Mouse (Mus musculus): Measurements from ENCODE around the gene Slc4a4.
A peak's percentile ranks its signal among the peaks of the same experiment; 100 is the strongest.

The Slc4a4 gene

DNA sequence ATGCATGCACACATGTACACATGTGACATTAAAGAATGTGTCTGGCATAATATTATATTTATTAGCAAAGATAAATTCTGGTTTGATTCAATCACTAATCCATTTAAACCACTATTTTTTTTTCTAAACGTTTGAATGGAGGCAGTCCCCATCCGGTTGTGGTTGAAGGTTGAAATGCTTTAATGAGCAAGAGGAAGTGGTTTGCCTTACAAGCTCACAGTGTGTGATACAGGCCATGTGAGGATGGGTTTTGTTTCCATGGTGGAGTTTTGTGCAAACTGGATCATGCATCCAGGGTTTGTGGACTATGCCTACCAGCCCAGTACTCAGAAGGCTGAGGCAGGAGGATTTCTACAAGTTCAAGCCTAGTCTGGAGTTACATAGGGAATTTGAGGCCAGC is 311.9 kb downstream of the Slc4a4 start:
- DNase-seq, result no peak

DNA sequence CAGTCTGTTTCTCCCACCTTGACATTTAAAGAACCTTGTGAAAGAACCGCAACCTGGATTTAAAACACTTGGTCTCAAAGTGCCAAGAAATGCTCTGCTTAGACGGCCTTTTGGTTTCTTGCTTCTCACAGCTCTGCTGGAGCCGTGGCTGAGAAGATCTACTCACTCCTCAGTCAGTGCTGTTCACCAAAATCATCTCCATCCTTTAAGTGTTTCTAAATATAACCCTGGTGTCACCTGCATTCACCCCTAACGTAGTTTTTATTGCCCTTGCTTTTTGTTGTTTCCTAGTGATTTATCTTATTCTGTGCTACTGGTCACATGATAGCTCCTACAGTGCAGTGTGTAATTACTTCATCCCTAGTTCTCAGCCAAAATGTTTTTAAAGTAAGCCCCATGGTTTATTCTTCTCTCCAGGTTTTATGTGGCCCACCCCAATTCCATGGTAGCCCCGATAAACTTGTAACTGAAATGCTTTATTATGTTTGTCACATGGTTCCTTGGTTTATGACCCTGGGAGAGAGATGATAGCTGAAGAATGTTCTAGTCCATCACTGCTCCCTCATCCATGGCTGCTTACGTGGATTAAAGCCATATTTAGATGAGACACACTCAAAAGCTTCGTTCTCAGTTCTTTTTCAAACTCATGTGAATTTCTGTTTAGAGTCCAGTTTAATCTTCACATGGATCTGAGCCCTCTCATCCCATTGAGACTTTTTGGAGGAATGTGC is 323.5 kb downstream of the Slc4a4 start:
- DNase-seq, result no peak

DNA sequence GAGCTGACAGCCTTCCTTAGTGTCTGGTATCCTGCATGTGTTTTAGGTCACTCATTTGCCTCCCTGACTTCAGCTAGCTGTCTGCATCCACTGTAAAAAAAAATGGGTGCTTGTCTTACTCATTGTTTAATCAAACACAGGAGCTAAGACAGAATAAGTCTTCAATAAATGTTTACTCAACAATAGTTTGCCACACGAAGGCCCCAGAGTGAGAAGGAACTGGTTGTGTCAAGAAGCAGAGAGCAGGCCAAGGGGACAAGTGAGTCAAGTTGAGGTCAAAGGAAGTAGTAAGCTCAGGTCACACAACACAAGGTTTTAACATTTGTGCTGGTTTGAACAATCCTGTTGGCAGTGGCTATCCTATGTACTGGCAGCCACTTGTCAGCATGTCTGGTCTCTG is 324.4 kb downstream of the Slc4a4 start:
- DNase-seq, result no peak

DNA sequence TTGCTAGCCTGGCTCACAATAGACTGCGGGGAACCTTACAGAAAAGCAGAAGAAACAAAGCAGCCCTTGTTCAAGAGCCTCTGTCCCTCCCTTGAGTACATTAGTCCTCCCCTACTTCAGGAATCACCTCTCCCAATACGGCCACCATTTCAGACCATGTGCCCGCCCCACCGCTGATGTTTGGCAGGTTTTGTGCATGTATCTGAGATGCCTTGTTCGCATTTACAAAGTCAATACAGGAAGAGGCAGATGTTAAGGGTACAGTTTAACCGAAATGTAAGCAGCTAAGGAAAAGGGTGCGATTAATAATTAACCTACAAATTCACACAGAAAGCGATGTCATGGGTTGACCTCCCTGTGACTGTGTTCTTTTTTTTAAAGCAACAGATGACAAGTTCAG is 331.6 kb downstream of the Slc4a4 start:
- DNase-seq, result no peak

DNA sequence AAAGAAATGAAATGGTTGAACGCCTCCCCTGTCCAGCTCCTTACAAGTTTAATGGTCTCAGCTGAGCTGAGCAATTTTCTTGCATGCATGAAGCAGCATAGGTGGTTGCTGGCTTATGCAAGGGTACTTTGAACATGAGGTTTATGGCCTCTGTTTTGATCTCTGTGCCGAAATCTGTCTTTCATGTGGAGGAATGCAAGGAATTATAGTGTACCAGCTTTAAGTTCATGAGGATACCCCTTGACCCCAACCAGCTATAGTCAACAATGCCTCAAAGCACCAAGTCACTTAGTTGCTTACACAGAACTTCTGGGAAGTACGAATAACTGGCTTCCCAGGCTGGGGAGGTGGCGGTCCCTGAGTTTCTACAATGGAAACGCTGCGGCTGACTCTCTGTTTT is 332.1 kb downstream of the Slc4a4 start:
- DNase-seq, result no peak

DNA sequence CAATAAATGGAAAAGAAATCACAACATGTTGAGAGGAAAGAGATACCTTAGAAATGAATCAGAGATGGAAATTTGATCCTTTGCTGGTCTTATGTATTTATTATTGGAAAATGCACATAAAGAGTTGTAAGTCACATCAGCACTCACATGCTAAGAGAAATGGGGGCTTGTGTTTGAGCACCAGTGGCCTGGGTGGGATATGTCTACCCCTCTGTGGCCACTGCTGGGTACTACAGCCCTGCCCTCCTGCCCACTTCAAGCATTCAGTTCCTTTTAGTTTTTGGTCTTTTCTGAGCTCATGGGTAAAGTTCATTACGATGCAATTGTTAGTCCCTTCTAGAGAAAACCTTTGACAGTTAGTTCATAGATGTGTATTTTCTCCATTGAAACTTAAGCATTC is 335.0 kb downstream of the Slc4a4 start:
- peak; percentile 28 for DNase-seq

DNA sequence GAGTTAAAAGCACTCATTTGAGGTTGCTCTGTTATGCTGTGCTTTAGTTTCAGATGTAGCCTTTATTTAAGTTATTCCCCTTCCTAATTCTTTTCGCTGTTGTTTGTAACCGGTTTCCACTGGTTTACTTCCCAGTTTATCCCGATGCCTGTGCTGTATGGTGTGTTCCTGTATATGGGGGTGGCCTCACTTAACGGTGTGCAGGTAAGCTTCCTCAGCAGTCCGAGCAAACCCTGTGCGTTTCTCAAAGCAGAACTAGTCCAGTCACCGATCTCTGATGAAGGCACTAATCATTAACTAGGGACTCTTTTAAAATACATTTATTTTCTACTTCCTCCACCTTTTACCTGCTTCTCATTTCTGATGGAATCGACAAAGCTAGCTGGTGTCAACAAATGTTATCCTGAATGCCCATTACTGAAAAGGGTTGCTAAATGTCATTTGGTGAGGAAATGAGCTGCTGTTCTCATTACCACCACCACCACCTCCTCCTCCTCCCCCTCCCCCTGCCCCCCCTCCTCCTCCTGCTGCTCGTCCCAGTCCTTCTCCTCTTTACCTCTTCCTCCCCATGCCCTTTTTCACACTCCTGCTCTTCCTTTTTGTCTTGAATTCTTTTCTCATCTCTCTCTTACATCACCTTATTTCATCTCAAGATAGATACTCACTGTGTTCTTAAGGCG is 336.6 kb downstream of the Slc4a4 start:
- DNase-seq, result no peak

DNA sequence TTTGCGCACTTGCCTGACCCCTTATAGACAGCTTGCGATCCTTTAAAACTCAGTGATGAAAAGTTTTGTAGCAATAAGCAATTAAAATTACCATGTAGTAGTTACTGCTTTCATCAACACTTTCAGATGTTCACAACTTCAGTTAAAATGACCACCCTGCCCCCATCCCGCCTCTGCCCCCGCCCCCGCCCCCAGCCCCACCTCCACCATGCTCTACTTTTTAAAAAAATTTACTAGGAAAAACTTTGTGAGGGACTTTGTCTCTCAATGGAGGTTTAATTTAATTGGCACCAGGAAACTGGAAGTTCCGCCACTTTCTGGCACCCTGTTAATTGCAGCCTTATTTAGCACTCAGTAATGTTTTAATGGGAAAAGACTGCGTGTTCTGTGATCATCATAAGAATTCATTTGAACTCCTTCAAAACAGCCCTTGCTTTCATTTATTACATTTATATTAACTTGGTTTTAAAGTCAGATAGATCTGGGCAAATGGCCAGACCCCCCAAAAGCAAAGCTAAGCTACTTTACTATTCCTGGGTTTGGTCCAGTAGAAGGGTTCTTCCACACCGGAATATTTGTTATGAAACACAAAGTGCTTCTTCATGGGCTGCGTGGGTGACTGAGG is 337.2 kb downstream of the Slc4a4 start:
- no peak for DNase-seq

DNA sequence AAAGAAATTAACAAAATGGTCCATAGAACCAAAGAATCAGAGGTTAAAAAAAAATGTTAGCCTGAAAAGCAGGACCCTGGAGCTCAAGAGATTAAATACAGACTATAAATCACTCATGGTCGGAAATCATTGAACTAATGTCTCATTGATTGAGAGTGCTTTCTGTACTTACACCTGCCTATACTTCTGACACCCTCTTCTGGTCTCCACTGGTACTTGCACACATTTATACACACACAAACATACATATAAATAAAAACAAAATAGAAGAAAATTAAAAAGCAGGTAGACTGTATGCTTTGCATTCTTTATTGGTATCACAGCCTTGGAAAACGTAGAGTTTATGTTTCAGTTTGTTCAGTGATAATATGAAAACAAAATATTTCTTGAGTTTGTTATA is 341.3 kb downstream of the Slc4a4 start:
- no peak for DNase-seq

DNA sequence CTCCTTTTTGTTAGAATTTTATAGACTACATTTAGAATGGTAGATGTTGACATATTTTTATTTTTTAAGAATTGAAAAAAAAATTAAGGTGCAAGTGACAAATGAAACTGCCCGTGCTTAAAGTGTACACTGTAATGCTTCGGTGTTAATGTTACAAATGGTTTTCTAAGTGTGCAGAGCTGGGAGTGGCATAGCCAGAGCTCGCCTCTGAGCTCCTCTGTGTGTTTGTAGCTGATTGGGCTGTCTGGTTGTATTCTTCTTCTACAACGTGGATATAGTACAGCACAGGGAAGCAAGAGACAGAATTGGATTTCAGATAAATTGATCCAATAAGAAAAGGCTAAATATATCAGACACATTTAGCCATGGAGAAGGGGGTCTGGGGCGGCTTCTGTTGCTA is 343.0 kb downstream of the Slc4a4 start:
- no peak for DNase-seq

DNA sequence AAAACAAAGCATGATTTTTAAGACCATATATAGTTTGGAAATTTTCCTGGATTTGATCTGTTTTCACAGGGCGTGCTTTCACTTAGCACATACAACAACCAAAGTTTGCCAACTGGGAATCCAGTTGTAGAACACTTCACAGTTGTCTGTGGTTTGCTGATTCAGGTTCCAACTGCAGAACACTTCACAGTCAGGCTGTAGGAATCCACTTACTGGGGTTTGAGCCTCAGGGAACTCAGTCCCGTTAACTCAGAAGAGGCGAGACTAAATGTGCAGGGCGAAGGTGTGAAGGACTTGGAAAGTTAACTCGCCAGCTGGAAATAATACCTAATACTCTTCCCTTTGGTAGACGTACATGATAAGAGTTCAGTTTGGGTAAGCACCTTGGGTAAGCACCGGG is 345.7 kb downstream of the Slc4a4 start:
- DNase-seq, result no peak

DNA sequence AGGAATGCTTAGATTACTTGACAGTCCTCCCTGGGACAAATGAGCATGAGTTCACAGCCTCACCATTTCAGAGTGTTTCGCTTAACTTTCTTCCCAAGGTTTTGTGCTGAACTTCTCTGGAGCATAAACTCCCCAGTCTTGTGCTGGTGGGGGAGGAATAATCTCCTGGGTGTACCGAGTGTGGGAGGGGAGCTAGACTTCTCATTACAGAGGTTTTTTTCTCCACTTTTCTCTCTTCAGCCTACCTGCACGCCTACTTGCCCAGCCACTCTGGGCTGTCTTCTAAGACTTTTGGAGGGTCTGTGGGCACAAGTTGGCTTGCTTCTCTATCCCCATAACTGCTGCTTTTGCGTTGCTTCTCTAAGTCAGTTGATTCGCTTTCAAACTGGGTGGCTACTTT is 365.2 kb downstream of the Slc4a4 start:
- no peak for DNase-seq

DNA sequence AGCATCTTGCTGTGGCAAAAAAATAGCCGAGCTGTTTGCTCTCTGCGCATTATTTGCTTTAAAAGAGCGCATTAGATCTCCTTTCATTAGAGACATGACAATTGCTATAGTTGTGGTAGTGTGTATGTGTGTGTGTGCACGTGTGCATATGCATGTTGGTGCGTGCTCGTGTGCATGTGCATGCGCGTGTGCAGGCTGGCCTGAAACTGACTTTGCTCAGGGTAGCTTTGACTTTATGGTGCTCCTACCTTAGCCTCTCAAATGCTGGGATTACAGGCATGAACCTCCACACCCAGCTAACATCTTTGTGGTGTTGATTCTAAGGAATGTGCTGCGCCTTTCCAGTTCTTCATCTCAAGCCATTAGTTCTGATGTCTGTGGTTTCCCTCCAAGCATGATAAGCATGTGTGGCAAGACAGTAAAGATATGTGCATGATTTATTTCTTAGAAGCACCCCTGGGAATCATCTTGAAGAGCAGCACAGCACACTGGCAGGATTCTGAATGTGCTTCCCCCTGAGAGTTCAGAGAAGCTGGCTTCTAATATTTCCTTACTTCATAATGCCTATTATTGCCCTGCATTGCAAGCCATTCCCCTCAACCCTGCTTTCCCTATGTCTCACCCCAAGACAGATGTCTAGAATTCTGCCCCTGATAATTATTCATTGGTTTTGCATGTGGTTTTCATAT is 373.3 kb downstream of the Slc4a4 start:
- no peak for DNase-seq

DNA sequence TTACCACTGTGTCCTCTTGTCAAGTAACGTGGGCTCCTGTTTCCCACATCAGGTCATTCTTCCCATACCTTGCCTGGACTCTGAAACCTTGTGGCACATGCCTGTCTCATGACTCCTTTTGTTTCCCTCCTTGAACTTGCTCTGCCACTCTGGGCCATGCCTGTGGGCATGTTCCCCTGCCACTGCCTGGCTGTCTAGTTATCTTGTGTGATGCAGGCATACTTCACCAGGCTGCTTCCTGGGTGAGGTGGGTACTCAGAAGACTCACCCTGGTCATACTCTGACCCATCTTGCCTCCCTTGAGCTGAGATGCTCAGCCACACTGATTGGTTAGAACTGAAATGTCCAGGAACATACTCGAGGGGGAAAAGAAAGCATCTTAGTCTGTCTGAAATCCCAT is 390.4 kb downstream of the Slc4a4 start:
- no peak for DNase-seq

DNA sequence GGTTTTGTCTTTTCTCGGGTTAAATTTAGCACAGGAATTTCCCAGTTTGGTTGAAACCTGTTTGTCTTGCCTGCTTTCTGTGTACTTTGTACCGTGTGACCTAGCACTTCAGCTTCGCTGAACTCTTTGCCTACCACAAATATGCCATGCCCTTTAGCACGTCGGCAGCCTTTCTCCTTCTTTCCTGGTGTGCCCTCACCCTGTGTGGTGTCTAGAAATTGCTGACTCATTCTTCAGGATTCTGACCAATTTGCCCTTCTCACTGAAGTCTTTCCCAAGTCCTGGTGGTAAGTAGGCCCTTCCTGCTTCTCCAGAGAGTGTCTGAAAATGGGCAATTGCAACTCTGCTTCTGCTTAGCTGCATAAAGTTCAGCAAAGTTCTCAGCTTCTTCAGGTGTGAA is 391.0 kb downstream of the Slc4a4 start:
- no peak for DNase-seq

DNA sequence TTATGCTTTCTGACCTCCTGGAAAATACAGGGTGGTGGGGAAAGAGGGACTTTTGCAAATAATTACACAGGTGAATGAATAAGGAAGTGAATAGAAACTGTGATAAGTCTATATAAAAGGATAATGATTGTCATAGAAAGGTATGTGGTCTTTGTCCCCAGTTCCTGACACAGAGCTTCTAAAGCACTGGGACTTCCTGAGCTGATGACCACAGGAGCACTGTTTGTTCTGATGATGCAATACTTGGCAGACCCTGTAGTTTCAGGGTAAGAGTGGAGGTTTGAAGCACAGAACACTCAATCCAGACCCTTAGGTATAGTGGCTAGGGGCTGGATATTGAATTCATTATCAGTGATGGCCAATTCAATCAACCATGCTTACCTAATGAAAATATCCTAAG is 391.7 kb downstream of the Slc4a4 start:
- DNase-seq, result no peak

DNA sequence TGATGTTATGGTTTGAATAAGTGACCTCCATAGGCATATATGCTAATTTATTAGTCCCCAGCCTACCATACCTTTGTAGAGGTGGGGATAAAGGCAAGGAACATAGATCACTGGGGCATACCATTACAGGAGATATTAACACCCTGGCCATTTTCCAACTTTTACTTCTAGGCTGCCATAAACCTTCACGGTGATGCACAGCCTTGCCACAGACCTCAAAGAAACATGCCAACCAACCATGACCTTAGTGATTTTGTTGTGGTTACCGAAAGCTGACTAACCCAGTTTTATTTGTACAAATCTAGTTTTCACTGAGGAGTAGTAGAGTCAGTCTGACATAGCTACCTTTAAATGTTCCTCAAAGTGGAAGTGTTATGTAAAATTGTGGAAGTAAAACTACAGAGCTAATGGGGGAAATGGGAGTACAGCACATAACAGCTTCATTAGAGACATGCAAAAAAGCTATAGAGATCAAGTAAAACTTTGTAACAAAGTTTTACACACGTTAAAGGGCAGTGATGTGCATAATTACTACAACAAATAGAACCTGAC is 393.8 kb downstream of the Slc4a4 start:
- no peak for DNase-seq

All from right cerebral cortex, postnatal 14 days (tissue).